Mouse (Mus musculus) gastrocnemius, postnatal 4 days (tissue): ENCODE data around the gene Nr2c2ap. TPM values are rescaled to one million over a fixed set of nuclear protein-coding genes. Genes with fewer than 3 reads are reported as not detected.
A peak's percentile ranks its signal among the peaks of the same experiment; 100 is the strongest.

Experiments
- DNase-seq, 2 experiments: peaks; one replicate each; pipeline ENCODE4 v3.0.0; 2021 to 2022; ENCODE audit warnings: low spot score in 2 of 2, mixed read lengths in 2 of 2
- microRNA-seq: library from miRNA; unstranded; fragments of <30 nt; microRNA quantifications from one replicate; pipeline ENCODE4 v1.2.0, GENCODE M21; 2021
- total RNA-seq, 2 experiments: library from RNA; stranded (reverse); gene quantifications; 2 replicates each; pipeline ENCODE4 v1.2.3; 2021

The Nr2c2ap gene
- total RNA-seq, 2 experiments from 2014 or later: 8.6 to 10.3 TPM

GRCm38 (mm10) chr8:70159211-70159610 lies 28.1 kb downstream of the Nr2c2ap start:
- DNase-seq: no peak

- no peak for DNase-seq
Observed at GRCm38 (mm10) chr8:70160015-70160414, 28.9 kb downstream of the Nr2c2ap start.

- no peak for DNase-seq
Observed at GRCm38 (mm10) chr8:70163316-70163715, 32.2 kb downstream of the Nr2c2ap start.

- DNase-seq: peak; percentile 57 to 74
Observed at GRCm38 (mm10) chr8:70166504-70167110, 35.5 kb downstream of the Nr2c2ap start.

GRCm38 (mm10) chr8:70170116-70170515 lies 39.0 kb downstream of the Nr2c2ap start:
- DNase-seq: no peak

- no peak for DNase-seq
Observed at GRCm38 (mm10) chr8:70170748-70171147, 39.6 kb downstream of the Nr2c2ap start.

- no peak for DNase-seq
Observed at GRCm38 (mm10) chr8:70171240-70171639, 40.1 kb downstream of the Nr2c2ap start.

- peak; percentile 74 to 90 for DNase-seq
Observed at GRCm38 (mm10) chr8:70172043-70172681, 41.0 kb downstream of the Nr2c2ap start, which contains the start of gene Tmem161a. Gene Tmem161a (plus strand): TSS chr8:70172356.

GRCm38 (mm10) chr8:70173320-70173719 lies 42.2 kb downstream of the Nr2c2ap start:
- DNase-seq: no peak

GRCm38 (mm10) chr8:70174079-70174478 lies 42.9 kb downstream of the Nr2c2ap start:
- no peak for DNase-seq

GRCm38 (mm10) chr8:70178231-70178630 lies 47.1 kb downstream of the Nr2c2ap start:
- no peak for DNase-seq

GRCm38 (mm10) chr8:70179082-70179481 lies 47.9 kb downstream of the Nr2c2ap start:
- no peak for DNase-seq

- DNase-seq: no peak
Observed at GRCm38 (mm10) chr8:70181212-70181902, 50.2 kb downstream of the Nr2c2ap start.

GRCm38 (mm10) chr8:70181903-70182252 lies 50.7 kb downstream of the Nr2c2ap start:
- DNase-seq: no peak

GRCm38 (mm10) chr8:70183194-70183593 lies 52.1 kb downstream of the Nr2c2ap start:
- no peak for DNase-seq

Small RNAs within 50 kb of the gene (microRNA-seq; reads per million reads assigned to microRNA genes)
- gene Mir7066: not detected

Other genes starting within 250 kb of the Nr2c2ap start
- gene Cilp2, start 243.6 kb upstream of the Nr2c2ap start, total RNA-seq: 10 to 100 TPM in 1 of 2 experiments, 1 to 10 TPM in 1; 6.3 to 12.8 TPM
- under 1 TPM in 1 of 2 experiments, not detected in 1; 0.60 TPM for gene Tssk6, start 229.1 kb upstream of the Nr2c2ap start, total RNA-seq
- gene Ndufa13, start 228.8 kb upstream of the Nr2c2ap start, total RNA-seq: 100 to 1,000 TPM; 188 to 196 TPM
- gene Yjefn3, start 228.6 kb upstream of the Nr2c2ap start, total RNA-seq: 10 to 100 TPM; 10.8 to 11.7 TPM
- gene Gatad2a, start 134.9 kb upstream of the Nr2c2ap start, total RNA-seq: 10 to 100 TPM; 60.9 to 74.5 TPM
- 10 to 100 TPM; 41.0 to 45.2 TPM for gene Mau2, start 88.6 kb upstream of the Nr2c2ap start, total RNA-seq
- gene Sugp1, start 88.5 kb upstream of the Nr2c2ap start, total RNA-seq: 10 to 100 TPM; 23.0 to 23.8 TPM
- gene Tm6sf2, start 58.4 kb upstream of the Nr2c2ap start, total RNA-seq: under 1 TPM; 0.54 to 0.67 TPM
- gene Hapln4, start 47.9 kb upstream of the Nr2c2ap start, total RNA-seq: not detected
- under 1 TPM; 0.07 to 0.08 TPM for gene Ncan, start 10.5 kb upstream of the Nr2c2ap start, total RNA-seq
- 10 to 100 TPM; 12.7 to 16.6 TPM for gene Rfxank, start 7.8 kb downstream of the Nr2c2ap start, total RNA-seq
- 10 to 100 TPM; 25.6 to 27.7 TPM for gene Borcs8, start 8.2 kb downstream of the Nr2c2ap start, total RNA-seq
- under 1 TPM; 0.26 to 0.56 TPM for gene Mef2b, start 8.4 kb downstream of the Nr2c2ap start, total RNA-seq
- 10 to 100 TPM; 64.5 to 72.5 TPM for gene Tmem161a, start 41.0 kb downstream of the Nr2c2ap start, total RNA-seq
- gene Slc25a42, start 81.0 kb downstream of the Nr2c2ap start, total RNA-seq: 10 to 100 TPM; 26.2 to 27.9 TPM
- 10 to 100 TPM; 49.1 to 52.6 TPM for gene Sugp2, start 102.9 kb downstream of the Nr2c2ap start, total RNA-seq
- 10 to 100 TPM; 16.1 to 16.4 TPM for gene Armc6, start 103.1 kb downstream of the Nr2c2ap start, total RNA-seq
- 10 to 100 TPM; 23.2 to 24.3 TPM for gene Homer3, start 151.5 kb downstream of the Nr2c2ap start, total RNA-seq
- gene Ddx49, start 171.2 kb downstream of the Nr2c2ap start, total RNA-seq: 10 to 100 TPM; 42.8 to 42.9 TPM
- 100 to 1,000 TPM; 168 to 177 TPM for gene Cope, start 171.2 kb downstream of the Nr2c2ap start, total RNA-seq
- gene Cers1, start 184.4 kb downstream of the Nr2c2ap start, total RNA-seq: 10 to 100 TPM; 23.1 to 24.4 TPM
- 1 to 10 TPM; 3.5 to 4.0 TPM for gene Gdf1, start 198.5 kb downstream of the Nr2c2ap start, total RNA-seq
- 10 to 100 TPM; 45.0 to 47.9 TPM for gene Upf1, start 221.9 kb downstream of the Nr2c2ap start, total RNA-seq
- 1 to 10 TPM; 4.6 to 9.3 TPM for gene Comp, start 242.2 kb downstream of the Nr2c2ap start, total RNA-seq